Mouse (Mus musculus): ENCODE measurements at regions not wholly inside any gene's neighbourhood (a gene's known extent, or its start where the extent isn't known, plus 50 kb on each side); places are given as distances from the start of the nearest gene placed in this dataset.

- no peak for DNase-seq
These were observed 594.5 kb downstream of the Etv1 start for GRCm38 (mm10) chr12:39373721-39374120.

All from lung, postnatal 14 days (tissue).